Mouse (Mus musculus): ENCODE data around the gene Cacna2d3. TPM values are rescaled to one million over a fixed set of nuclear protein-coding genes. Genes with fewer than 3 reads are reported as not detected.

Gene Cacna2d3
- polyA plus RNA-seq, 1 experiment from 2014 or later = 5.1 TPM

GRCm38 (mm10) chr14:28996569-28996968, 725.1 kb downstream of the Cacna2d3 start:
- ATAC-seq (replicated peaks; ENCODE audit: low FRiP score) = no peak
- Histone ChIP-seq H3K4me2 (no peak overlapping the region), H3K36me3 (no peaks in the 10 kb centered on the region), H3K4me3 (replicated peaks) (no peak overlapping the region), H3K27ac (no peak overlapping the region), H3K9me3 (replicated peaks) (no peaks in the 10 kb centered on the region), H3K4me1 (no peaks in the 10 kb centered on the region), H3K27me3 (no peaks in the 10 kb centered on the region), H3K9ac (no peak overlapping the region)
- 96% methylated on average over 3 of the region's 3 CpGs for WGBS

GRCm38 (mm10) chr14:28988211-28988900, 733.3 kb downstream of the Cacna2d3 start:
- H3K27ac ChIP-seq = 0 out of 2 replicates have a peak overlapping the region, but pooled peaks have one; percentile 9
- no peak overlapping the region for H3K4me2 ChIP-seq
- no peaks in the 10 kb centered on the region for H3K9me3 ChIP-seq (replicated peaks)
- no peaks in the 10 kb centered on the region for H3K36me3 ChIP-seq
- H3K4me1 ChIP-seq = no peaks in the 10 kb centered on the region
- H3K9ac ChIP-seq = no peak overlapping the region
- H3K4me3 ChIP-seq (replicated peaks) = no peak overlapping the region
- no peak for ATAC-seq (replicated peaks; ENCODE audit: low FRiP score)
- 78% methylated on average over 7 of the region's 7 CpGs for WGBS
- no peaks in the 10 kb centered on the region for H3K27me3 ChIP-seq

GRCm38 (mm10) chr14:28984276-28984675, 737.4 kb downstream of the Cacna2d3 start:
- no peaks in the 10 kb centered on the region for H3K9me3 ChIP-seq (replicated peaks)
- H3K4me1 ChIP-seq = 0 out of 2 replicates have a peak, but pooled peaks cover 4% of the 10 kb centered on the region
- no peak overlapping the region for H3K9ac ChIP-seq
- H3K27me3 ChIP-seq = no peaks in the 10 kb centered on the region
- no peak overlapping the region for H3K4me3 ChIP-seq (replicated peaks)
- WGBS = 61% methylated on average over 2 of the region's 2 CpGs
- H3K27ac ChIP-seq = no peak overlapping the region
- no peaks in the 10 kb centered on the region for H3K36me3 ChIP-seq
- no peak overlapping the region for H3K4me2 ChIP-seq
- ATAC-seq (replicated peaks; ENCODE audit: low FRiP score) = no peak

- H3K4me3 ChIP-seq (replicated peaks) = no peak overlapping the region
- WGBS = 38% methylated on average over 3 of the region's 3 CpGs
Observed at GRCm38 (mm10) chr14:28980482-28980881, 741.2 kb downstream of the Cacna2d3 start.

GRCm38 (mm10) chr14:28979230-28979629, 742.4 kb downstream of the Cacna2d3 start:
- Histone ChIP-seq H3K27ac (no peak overlapping the region), H3K9me3 (replicated peaks) (no peaks in the 10 kb centered on the region), H3K27me3 (no peaks in the 10 kb centered on the region), H3K4me3 (replicated peaks) (no peak overlapping the region), H3K4me2 (no peak overlapping the region), H3K9ac (no peak overlapping the region), H3K36me3 (no peaks in the 10 kb centered on the region), H3K4me1 (0 out of 2 replicates have a peak, but pooled peaks cover 4% of the 10 kb centered on the region)
- no peak for ATAC-seq (replicated peaks; ENCODE audit: low FRiP score)
- 93% methylated on average over 2 of the region's 2 CpGs for WGBS

More at GRCm38 (mm10) chr14:28980482-28980881, 741.2 kb downstream of the Cacna2d3 start:
- Histone ChIP-seq H3K27ac (no peak overlapping the region), H3K27me3 (no peaks in the 10 kb centered on the region), H3K4me2 (no peak overlapping the region), H3K9me3 (replicated peaks) (no peaks in the 10 kb centered on the region), H3K9ac (no peak overlapping the region), H3K36me3 (no peaks in the 10 kb centered on the region), H3K4me1 (0 out of 2 replicates have a peak, but pooled peaks cover 4% of the 10 kb centered on the region)
- no peak for ATAC-seq (replicated peaks; ENCODE audit: low FRiP score)

- Histone ChIP-seq H3K27me3 (no peaks in the 10 kb centered on the region), H3K4me1 (peaks cover 5% of the 10 kb centered on the region; the same call in 1 of the 2 replicates), H3K36me3 (no peaks in the 10 kb centered on the region), H3K9ac (no peak overlapping the region), H3K27ac (no peak overlapping the region), H3K4me3 (replicated peaks) (no peak overlapping the region), H3K9me3 (replicated peaks) (no peaks in the 10 kb centered on the region), H3K4me2 (no peak overlapping the region)
- 27% methylated on average over 5 of the region's 5 CpGs for WGBS
- no peak for ATAC-seq (replicated peaks; ENCODE audit: low FRiP score)
Observed at GRCm38 (mm10) chr14:28972620-28973019, 749.0 kb downstream of the Cacna2d3 start.

- 89% methylated on average over 4 of the region's 4 CpGs for WGBS
- Histone ChIP-seq H3K27ac (no peak overlapping the region), H3K9ac (no peak overlapping the region), H3K36me3 (no peaks in the 10 kb centered on the region), H3K4me1 (peaks cover 5% of the 10 kb centered on the region; the same call in 1 of the 2 replicates), H3K4me2 (no peak overlapping the region), H3K4me3 (replicated peaks) (no peak overlapping the region), H3K27me3 (no peaks in the 10 kb centered on the region), H3K9me3 (replicated peaks) (no peaks in the 10 kb centered on the region)
- no peak for ATAC-seq (replicated peaks; ENCODE audit: low FRiP score)
Observed at GRCm38 (mm10) chr14:28969247-28969646, 752.4 kb downstream of the Cacna2d3 start.

GRCm38 (mm10) chr14:28966881-28967280, 754.8 kb downstream of the Cacna2d3 start:
- H3K4me2 ChIP-seq = no peak overlapping the region
- no peak overlapping the region for H3K27ac ChIP-seq
- H3K27me3 ChIP-seq = no peaks in the 10 kb centered on the region
- no peak overlapping the region for H3K4me3 ChIP-seq (replicated peaks)
- no peak overlapping the region for H3K9ac ChIP-seq
- H3K9me3 ChIP-seq (replicated peaks) = no peaks in the 10 kb centered on the region
- H3K36me3 ChIP-seq = no peaks in the 10 kb centered on the region
- no peak for ATAC-seq (replicated peaks; ENCODE audit: low FRiP score)
- H3K4me1 ChIP-seq = no peaks in the 10 kb centered on the region

- H3K4me3 ChIP-seq (replicated peaks) = no peak overlapping the region
- H3K4me1 ChIP-seq = peaks cover 7% of the 10 kb centered on the region; the same call in 1 of the 2 replicates
- no peak for ATAC-seq (replicated peaks; ENCODE audit: low FRiP score)
- H3K27ac ChIP-seq = no peak overlapping the region
- H3K36me3 ChIP-seq = no peaks in the 10 kb centered on the region
- no peak overlapping the region for H3K4me2 ChIP-seq
- no peaks in the 10 kb centered on the region for H3K9me3 ChIP-seq (replicated peaks)
- WGBS = 52% methylated on average over 5 of the region's 5 CpGs
- H3K27me3 ChIP-seq = peaks cover 15% of the 10 kb centered on the region; the same call in 1 of the 2 replicates
- no peak overlapping the region for H3K9ac ChIP-seq
Observed at GRCm38 (mm10) chr14:28961379-28961778, 760.3 kb downstream of the Cacna2d3 start.

- peaks cover 10% of the 10 kb centered on the region; the same call in 1 of the 2 replicates for H3K4me1 ChIP-seq
- no peaks in the 10 kb centered on the region for H3K36me3 ChIP-seq
- no peak overlapping the region for H3K4me2 ChIP-seq
- peaks cover 24% of the 10 kb centered on the region for H3K27me3 ChIP-seq
- no peak overlapping the region for H3K4me3 ChIP-seq (replicated peaks)
- no peaks in the 10 kb centered on the region for H3K9me3 ChIP-seq (replicated peaks)
- no peak overlapping the region for H3K9ac ChIP-seq
- no peak for ATAC-seq (replicated peaks; ENCODE audit: low FRiP score)
- no peak overlapping the region for H3K27ac ChIP-seq
- 58% methylated on average over 3 of the region's 3 CpGs for WGBS
Observed at GRCm38 (mm10) chr14:28959042-28959441, 762.6 kb downstream of the Cacna2d3 start.

- Histone ChIP-seq H3K9me3 (replicated peaks) (no peaks in the 10 kb centered on the region), H3K4me1 (peaks cover 15% of the 10 kb centered on the region), H3K27ac (no peak overlapping the region), H3K36me3 (no peaks in the 10 kb centered on the region), H3K4me2 (no peak overlapping the region), H3K27me3 (peaks cover 24% of the 10 kb centered on the region), H3K9ac (no peak overlapping the region), H3K4me3 (replicated peaks) (no peak overlapping the region)
- 34% methylated on average over 6 of the region's 6 CpGs for WGBS
- ATAC-seq (replicated peaks; ENCODE audit: low FRiP score) = no peak
Observed at GRCm38 (mm10) chr14:28958131-28959015, 763.3 kb downstream of the Cacna2d3 start.

- ATAC-seq (replicated peaks; ENCODE audit: low FRiP score) = no peak
- Histone ChIP-seq H3K9ac (no peak overlapping the region), H3K4me1 (peaks cover 13% of the 10 kb centered on the region; the same call in 1 of the 2 replicates), H3K4me3 (replicated peaks) (no peak overlapping the region), H3K27ac (no peak overlapping the region), H3K27me3 (peaks cover 29% of the 10 kb centered on the region), H3K36me3 (no peaks in the 10 kb centered on the region), H3K4me2 (no peak overlapping the region), H3K9me3 (replicated peaks) (no peaks in the 10 kb centered on the region)
- 24% methylated on average over 3 of the region's 3 CpGs for WGBS
Observed at GRCm38 (mm10) chr14:28955181-28955580, 766.5 kb downstream of the Cacna2d3 start.
